Mouse (Mus musculus) adrenal gland, adult 2 months (tissue): Measurements from ENCODE around the gene Traf2. TPM values are rescaled to one million over a fixed set of nuclear protein-coding genes. Genes with fewer than 3 reads are reported as not detected.

ENCODE experiments used
- DNase-seq: peaks from one replicate; pipeline ENCODE4 v3.0.0; 2021
- long read RNA-seq: library from polyadenylated mRNA; stranded (forward); transcript quantifications from one replicate; pipeline ENCODE4 v2.0.0, GENCODE M21; 2021
- polyA plus RNA-seq: library from polyadenylated mRNA; depleted of rRNA; stranded (reverse); fragments of >200 nt; gene quantifications from 2 replicates; pipeline ENCODE4 v1.2.3, GENCODE M21; 2012; rRNA removed
- total RNA-seq, 2 experiments: library from RNA; stranded (reverse); gene quantifications; 2 replicates each; pipeline ENCODE4 v1.2.3; 2021

Traf2 gene
- total RNA-seq (10 to 100 TPM; 22.3 to 29.0 TPM), polyA plus RNA-seq (11.1 and 12.7 TPM in 2 replicates)
- long read RNA-seq, transcript Traf2-201 (11 exons, 3,044 nt) = major isoform, 16 of 22 reads
- long read RNA-seq, partial matches to known transcripts = 4 of 22 reads
- long read RNA-seq, other reads (novel, unspliced or antisense) = 2 of 22 reads

GRCm38 (mm10) chr2:25546811-25547491 is at the start of gene Traf2:
Gene Traf2 (minus strand): TSS chr2:25546940.
- DNase-seq = peak; percentile 99

- no peak for DNase-seq
These were observed 45.1 kb upstream of the Traf2 start for GRCm38 (mm10) chr2:25591863-25592262.

DNA sequence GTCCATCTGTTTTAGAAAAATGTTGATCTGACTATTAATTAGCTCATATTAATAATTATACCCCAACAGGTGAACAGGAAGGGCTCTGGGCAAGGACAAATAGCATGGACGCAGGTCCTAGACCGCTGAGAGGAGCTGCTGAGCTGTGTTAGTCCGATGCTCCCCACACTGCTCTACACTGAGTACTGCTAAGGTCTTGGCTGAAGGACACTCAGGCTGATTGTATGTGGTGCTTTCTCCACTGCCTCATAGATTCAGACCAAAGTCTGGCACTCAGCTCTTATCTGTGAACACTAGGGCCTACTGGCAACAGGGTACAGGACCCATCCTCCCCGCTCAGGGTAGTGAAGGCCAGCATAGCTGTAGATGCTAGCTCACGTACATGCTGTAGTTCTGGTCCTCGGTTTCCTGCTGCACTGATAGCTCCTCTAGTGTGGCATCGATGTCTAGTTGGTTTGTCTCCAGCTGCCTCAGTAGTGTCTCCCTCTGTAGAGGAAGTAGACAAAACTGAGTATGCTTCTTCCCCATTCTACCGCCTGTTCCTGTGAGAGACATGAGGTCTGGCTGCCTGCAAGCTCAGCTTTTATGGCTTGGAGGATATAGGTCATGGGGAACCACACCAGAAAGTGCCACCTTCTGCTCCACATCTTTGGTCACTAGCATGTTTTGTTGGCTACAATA is 41.6 kb upstream of the Traf2 start:
- DNase-seq = no peak

- no peak for DNase-seq
These were observed 40.5 kb upstream of the Traf2 start for GRCm38 (mm10) chr2:25587290-25587689.

DNA sequence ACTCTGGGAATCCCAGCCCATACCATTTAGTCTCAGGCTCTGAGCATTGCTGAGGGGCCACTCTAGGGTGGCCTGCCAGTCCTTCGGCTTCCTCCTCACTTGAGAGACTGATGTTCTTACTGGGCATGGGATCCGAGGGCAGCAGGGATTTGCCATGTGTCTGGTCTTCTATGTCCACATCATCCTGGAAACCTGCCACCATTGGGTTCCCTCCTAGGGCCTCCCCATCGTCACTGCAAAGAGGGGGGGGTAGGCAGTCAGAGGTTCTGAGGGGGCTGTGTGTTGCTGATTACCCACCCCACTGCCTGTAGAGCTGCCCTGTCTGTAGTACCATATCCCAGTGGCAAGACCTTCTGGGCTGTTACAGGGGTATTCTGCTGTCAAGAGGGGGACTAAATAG is 38.9 kb upstream of the Traf2 start:
- DNase-seq = no peak

DNA sequence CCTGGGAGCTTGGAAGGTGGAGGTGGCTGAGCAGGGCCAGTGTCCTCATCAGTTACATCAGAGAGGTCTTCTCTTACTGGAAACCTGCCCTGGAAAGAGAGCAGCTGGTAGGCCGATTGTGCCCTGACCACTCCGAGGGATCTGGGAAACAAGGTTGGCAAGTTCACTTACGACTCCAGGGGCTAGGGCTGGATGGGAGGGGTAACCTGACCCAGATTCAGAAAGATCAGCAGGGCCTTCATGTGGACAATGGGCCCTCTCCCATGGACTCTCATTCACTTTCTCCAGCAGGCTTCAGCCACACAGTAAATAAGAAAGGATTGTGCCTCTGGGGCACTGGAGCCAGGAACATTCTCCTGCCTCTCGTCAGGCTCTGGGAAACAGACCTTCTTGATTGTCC is 38.1 kb upstream of the Traf2 start:
- no peak for DNase-seq

DNA sequence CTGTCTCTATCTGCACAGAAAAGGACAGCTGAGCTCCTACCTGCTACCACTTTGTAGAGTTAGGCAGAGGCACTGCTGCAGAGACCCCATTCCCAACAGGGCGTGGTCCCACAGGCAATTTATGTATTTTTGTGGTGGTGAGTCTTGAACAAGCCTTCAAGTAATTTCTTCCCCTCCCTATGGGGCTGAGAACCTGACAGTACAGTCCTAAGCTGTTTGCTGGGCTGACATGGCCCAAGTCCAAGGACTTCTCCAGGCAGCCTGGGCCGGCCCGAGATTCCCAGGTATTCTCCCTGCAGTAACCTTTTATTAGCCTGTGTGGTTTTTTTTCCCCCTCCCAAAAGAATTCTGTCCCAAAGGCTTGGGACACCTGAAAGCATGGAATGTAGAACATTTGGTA is 37.4 kb upstream of the Traf2 start:
- no peak for DNase-seq

GRCm38 (mm10) chr2:25583571-25583970 is 36.8 kb upstream of the Traf2 start:
- no peak for DNase-seq

DNA sequence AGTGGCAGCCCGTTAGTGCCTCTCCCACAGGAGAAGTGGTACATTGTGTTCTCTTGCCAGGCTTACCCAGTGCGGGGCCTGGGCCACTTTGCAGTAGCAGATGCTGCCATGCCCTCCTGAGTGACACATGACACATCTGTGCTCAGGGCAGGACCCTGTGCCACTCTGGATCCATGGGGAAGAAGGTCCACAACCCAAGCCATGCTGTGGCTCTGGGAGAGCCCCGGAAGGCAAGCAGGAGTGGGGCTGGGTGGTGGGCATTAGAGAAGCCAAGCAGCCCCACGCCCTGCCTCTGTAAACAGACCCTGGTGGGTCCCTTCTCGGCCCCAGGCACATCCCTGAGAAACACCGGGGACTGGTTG is 36.4 kb upstream of the Traf2 start:
- no peak for DNase-seq

GRCm38 (mm10) chr2:25582466-25583119 is 35.9 kb upstream of the Traf2 start:
- DNase-seq = peak; percentile 52

DNA sequence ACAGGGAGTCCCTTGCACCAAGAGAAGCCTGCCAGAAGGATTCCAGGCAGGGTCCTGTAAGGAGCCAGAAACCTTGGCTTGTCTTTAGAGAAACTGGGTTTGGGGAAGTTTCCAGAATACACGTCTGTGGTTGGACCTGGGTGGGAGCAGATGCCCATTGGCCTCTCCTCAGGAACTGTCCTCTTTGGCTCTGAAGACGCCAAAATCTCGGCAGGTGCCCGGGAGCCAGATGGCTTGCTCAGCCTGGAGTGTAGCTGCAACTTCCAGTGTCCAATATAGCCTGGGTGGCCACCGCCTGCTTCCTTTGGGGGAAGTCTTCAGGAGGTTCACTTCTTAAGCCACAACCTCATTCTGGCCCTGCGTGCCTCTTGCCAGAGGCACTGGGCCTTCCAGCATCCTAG is 35.2 kb upstream of the Traf2 start:
- DNase-seq = no peak

- DNase-seq = peak; percentile 69
These were observed 34.6 kb upstream of the Traf2 start, which contains the start of gene Ajm1 for GRCm38 (mm10) chr2:25581294-25581864. Gene Ajm1 (minus strand): TSS chr2:25581757.

- DNase-seq = no peak
These were observed 33.9 kb upstream of the Traf2 start for GRCm38 (mm10) chr2:25580621-25581101.

DNA sequence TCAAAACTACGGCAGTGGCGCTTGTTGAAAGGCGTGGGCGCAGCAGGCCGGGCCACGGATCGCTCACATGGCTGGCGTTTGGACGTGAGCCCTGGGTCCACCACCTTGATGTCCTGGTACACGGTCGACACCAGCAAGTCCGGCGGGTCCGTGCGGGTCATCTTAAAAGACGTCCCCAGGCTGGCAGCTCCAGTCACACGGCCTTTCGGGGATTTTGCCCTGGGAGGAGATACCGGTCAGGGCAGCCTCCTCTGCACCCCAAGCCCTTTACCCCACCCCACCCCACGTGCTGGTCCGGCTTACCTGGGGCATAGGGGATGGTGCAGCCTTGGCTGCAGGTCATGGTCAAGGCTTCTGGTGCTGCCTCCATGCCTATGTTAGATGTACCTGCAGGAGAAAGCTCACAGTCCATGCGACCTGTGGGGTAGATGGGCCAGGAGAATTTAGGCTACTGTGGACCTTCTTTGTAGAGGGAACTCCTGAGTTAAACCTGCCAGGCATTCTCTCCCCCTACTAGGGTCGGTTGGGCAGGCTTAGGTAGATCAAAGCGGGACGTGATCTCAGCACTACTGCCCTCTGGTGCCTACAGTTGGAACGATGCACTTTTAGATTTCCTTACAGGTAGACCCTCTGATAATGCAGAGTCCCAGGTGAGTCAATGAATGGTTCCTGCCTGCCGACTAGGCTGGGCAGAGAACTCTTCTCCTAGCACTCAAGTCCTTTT is 33.2 kb upstream of the Traf2 start:
- DNase-seq = no peak

- no peak for DNase-seq
These were observed 32.3 kb upstream of the Traf2 start for GRCm38 (mm10) chr2:25578796-25579736.

DNA sequence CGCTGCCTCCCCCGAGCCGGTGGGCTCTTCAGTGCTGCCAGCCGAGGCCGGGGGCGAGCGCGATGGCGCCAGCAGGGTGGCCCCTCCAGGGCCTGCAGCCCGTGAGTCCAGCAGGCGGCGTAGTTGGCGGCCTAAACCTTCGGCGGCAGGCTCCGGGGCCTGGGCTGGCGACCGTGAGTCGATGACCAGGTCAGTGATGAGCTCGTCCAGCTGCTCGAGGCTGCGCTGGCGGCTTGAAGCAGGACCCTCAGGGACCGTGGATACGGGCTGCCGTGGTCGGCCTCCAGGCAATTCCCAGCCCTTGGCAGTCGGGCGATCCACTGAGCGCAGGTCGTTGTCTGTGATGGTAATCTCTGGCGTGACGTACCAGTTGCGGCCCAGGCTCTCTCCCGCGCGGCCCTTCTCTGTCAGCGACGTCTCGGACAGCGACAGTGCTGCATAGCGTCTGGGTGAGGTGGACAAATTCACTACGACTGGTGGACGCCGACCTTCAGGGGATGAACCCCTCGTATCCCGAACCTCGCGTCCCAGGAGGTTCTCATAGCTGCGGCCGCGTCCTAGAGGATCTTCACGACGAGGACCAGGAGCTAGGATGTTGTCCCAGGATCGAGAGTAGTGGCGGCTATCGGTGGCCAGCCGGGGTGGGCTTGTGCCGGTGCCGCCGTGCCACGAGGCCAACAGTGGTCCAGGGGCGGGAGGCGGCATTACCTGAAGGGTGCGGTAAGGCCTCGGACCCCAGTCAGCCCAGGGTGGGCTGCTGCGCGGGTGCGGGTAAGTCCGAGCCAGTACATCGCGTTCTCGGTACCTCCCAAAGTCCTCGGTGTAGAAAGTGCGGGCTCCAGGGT is 31.4 kb upstream of the Traf2 start:
- DNase-seq = no peak

DNA sequence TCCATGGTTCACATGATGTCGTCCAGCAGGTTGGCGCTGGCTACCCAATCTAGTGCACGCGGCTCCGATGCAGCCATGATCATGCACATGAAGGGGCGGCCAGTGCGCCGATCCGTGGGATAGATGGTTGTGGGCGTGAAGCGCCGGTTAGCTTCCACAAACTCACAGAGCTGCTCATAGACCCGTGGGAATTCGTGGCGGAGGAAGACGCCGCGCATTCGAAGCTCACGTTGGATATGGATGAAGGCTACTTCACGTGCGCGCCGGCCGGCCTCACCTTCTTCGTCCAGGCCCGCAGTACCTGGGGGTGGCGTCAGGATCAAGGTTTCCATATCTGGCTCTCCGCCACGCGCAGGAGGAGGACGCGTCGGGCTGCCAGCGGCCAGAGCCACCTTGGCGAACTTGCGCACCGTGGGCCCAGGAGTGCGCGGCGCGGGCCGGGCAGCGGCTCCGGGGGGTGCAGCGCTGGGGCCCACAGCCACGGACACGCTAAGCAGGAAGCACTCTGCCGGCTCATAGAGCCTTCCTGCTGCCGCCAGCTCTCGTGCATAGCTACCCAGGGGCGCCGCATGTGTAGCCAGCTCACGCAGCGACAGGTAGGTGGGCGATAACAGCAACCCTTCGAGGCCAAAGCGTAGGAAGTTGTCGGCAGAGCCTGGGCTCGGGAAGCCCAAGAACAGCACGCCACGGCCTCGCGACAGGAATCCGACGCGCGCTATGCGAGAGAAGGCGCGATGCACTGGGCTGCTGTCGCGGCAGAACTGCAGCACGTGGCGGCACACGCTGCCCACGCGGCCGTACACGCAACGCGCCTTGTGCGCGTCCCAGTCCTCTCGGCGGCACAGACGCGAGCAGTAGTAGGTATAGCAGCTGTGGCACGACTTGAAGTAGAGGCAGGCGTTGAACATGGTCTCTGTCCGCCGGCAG is 30.5 kb upstream of the Traf2 start:
- DNase-seq = no peak
